Mouse (Mus musculus): ENCODE measurements at regions not wholly inside any gene's neighbourhood (a gene's known extent, or its start where the extent isn't known, plus 50 kb on each side); places are given as distances from the start of the nearest gene placed in this dataset.

- DNase-seq (ENCODE audit: extremely low spot score in 1 of 2, low spot score in 1 of 2), result no peak
Measured at GRCm38 (mm10) chr8:77842392-77843139, 118.3 kb upstream of the Ednra start.

DNA sequence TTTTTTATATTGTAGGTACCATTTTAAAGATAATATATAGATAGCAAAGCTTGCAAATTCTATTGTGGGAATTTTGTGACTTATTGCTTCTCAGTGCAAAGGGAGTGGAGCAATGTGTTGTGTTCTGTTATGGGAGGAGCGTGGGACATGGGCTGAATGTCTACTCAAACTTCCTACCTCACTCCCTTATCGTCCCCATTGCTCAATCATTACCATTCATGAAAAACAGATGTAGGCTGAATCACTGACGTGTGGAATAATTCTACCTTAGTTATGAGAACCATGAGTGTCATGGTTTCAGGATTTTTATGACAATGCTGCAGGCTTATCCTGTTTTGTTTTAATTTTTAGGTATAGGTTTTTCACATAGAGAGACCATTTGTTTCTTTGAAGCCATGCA lies 119.0 kb upstream of the Ednra start:
- no peak for DNase-seq (ENCODE audit: extremely low spot score in 1 of 2, low spot score in 1 of 2)

- no peak for DNase-seq (ENCODE audit: extremely low spot score in 1 of 2, low spot score in 1 of 2)
Measured at GRCm38 (mm10) chr8:77850523-77850922, 126.3 kb upstream of the Ednra start.

- no peak for DNase-seq (ENCODE audit: extremely low spot score in 1 of 2, low spot score in 1 of 2)
Measured at GRCm38 (mm10) chr8:77870264-77870663, 146.0 kb upstream of the Ednra start.

GRCm38 (mm10) chr8:77872771-77873170 lies 148.5 kb upstream of the Ednra start:
- DNase-seq (ENCODE audit: extremely low spot score in 1 of 2, low spot score in 1 of 2), result no peak

DNA sequence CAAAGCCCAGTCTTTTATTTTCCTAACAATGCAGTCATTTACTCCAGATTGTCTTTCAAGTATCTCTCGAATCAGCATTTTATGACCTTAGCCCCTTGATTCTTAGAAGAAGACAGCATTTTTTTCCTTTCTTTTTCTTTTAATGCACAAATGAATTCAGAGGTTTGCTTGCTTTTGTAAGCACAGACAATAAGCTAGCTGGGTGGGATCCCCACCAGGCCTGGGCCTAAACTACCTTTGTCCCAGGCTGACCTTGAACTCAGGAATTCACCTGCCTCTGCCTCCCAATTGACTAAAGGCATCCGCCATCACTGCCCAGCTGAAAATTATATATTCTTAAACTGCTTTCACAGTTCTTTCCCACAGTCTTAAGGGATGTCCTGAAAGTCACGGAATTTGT lies 195.5 kb upstream of the Ednra start:
- DNase-seq (ENCODE audit: extremely low spot score in 1 of 2, low spot score in 1 of 2), result no peak

- DNase-seq (ENCODE audit: extremely low spot score in 1 of 2, low spot score in 1 of 2), result no peak
Measured at GRCm38 (mm10) chr8:77921868-77922267, 197.6 kb upstream of the Ednra start.

GRCm38 (mm10) chr8:77947702-77948101 lies 223.4 kb upstream of the Ednra start:
- DNase-seq (ENCODE audit: extremely low spot score in 1 of 2, low spot score in 1 of 2), result no peak

DNA sequence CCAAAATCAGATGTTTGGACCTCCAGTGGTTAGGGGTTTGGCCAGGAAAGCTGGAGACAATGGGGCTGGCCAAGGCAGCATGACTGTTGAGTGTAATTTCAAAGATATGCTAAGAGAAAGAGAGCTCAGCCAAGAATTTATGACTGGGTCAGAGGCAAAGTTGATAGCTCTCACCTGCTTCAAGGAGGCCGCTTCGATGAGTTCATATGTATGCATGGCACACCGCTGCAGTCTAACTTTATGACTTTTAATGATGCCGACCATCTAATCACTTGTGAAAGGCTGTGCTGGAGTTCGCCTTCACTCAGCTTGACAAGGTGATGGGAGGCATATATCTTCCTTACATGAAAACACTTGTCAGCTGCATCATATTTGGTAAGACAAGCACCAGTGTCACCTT lies 225.4 kb upstream of the Ednra start:
- no peak for DNase-seq (ENCODE audit: extremely low spot score in 1 of 2, low spot score in 1 of 2)

- no peak for DNase-seq (ENCODE audit: extremely low spot score in 1 of 2, low spot score in 1 of 2)
Measured at GRCm38 (mm10) chr8:77958814-77959372, 234.6 kb upstream of the Ednra start.

GRCm38 (mm10) chr8:77963102-77963698 lies 238.9 kb upstream of the Ednra start:
- DNase-seq (ENCODE audit: extremely low spot score in 1 of 2, low spot score in 1 of 2), result no peak

DNA sequence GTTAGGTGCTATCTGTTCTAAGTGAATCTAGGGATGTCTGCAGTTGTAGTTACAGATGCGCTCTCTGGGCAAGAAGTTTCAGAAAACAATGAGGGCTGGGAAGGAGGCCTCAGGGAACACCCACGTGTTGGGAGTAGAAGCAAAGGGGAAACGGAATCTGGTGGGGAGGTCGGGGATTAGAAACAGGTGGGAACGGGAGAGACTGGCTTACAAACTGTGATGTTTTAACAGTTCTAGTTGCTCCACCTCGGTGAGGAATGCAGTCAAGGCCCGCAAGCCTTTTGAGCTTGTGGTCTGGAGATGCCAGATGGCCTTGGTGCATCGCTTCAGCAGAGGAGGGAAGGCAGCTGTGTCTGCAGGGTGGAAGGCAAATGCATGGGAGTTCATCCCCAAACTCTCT lies 242.7 kb upstream of the Ttc29 start:
- no peak for DNase-seq (ENCODE audit: extremely low spot score in 1 of 2, low spot score in 1 of 2)

- DNase-seq (ENCODE audit: extremely low spot score in 1 of 2, low spot score in 1 of 2), result no peak
Measured at GRCm38 (mm10) chr8:77973714-77974113, 239.4 kb upstream of the Ttc29 start.

- DNase-seq (ENCODE audit: extremely low spot score in 1 of 2, low spot score in 1 of 2), result no peak
Measured at GRCm38 (mm10) chr8:77979106-77979505, 234.0 kb upstream of the Ttc29 start.

- no peak for DNase-seq (ENCODE audit: extremely low spot score in 1 of 2, low spot score in 1 of 2)
Measured at GRCm38 (mm10) chr8:77980701-77981100, 232.4 kb upstream of the Ttc29 start.

- DNase-seq (ENCODE audit: extremely low spot score in 1 of 2, low spot score in 1 of 2), result no peak
Measured at GRCm38 (mm10) chr8:77982031-77982430, 231.1 kb upstream of the Ttc29 start.

DNA sequence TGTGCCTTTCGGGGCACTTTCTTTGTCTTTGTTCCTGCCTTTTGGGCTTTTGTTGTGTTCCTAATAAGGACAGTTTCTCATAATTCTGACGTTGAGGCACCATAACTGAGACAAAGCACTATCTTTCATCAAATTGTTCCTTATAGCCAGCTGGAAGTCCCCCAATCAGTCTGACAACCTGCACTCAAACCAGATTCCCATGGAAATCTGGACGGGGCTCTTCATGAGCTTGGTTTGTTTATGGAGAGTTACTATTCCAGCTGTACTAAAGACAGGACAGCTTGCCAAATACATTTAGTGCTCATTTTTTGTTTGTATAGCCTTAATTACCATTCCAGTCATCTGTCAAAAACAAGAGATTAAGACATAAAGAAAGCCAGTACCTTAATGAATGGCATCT lies 229.6 kb upstream of the Ttc29 start:
- DNase-seq (ENCODE audit: extremely low spot score in 1 of 2, low spot score in 1 of 2), result no peak

- DNase-seq (ENCODE audit: extremely low spot score in 1 of 2, low spot score in 1 of 2), result no peak
Measured at GRCm38 (mm10) chr8:77987237-77987636, 225.9 kb upstream of the Ttc29 start.

GRCm38 (mm10) chr8:77988291-77989056 lies 224.6 kb upstream of the Ttc29 start:
- no peak for DNase-seq (ENCODE audit: extremely low spot score in 1 of 2, low spot score in 1 of 2)

DNA sequence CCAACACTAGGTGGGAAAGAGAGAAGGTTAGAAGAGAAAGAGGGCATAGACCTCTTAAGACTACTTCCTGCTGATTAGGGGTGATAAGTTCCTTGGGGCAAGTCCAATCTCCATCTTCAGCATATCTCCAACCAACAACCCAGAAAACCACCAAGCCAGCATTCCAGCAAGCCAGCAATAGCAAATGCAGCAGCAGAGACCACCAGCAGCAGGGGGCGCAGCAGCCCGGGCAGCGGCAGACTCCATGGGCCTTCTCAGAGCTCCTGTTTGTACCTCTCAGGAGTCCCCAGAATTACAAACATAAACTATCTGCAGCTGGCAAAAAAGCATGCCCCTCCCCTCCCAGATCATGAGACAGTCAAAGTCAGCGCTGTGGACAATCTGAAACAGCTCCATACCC lies 222.0 kb upstream of the Ttc29 start:
- no peak for DNase-seq (ENCODE audit: extremely low spot score in 1 of 2, low spot score in 1 of 2)

DNA sequence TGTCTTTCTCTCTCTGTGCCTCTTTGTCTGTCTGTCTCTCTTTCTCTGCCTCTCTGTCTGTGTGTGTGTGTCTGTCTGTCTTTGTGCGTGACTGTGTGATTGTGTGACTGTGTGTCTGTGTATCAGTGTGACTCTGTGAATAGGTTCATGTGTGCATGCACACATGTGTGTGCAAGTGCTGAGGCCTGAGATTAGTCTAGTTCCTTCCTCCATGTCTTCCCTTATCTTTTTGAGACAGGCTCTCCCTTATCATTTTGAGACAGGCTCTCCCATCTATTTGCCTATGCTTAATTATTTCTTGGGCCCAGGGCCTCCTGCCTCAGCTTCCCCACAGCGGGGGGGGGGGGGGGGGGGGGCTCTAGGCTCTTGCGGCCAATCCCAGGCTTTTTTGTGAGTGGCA lies 212.8 kb upstream of the Ttc29 start:
- DNase-seq (ENCODE audit: extremely low spot score in 1 of 2, low spot score in 1 of 2), result no peak
